7 mouse cellular contexts compared by ENCODE assay signal in genomic region chr10:80142530-80142925, GRCm38 (mm10). TPM values are rescaled to one million over a fixed set of nuclear protein-coding genes. Genes with fewer than 3 reads are reported as not detected.
DNase-seq lines count a peak whose midpoint lies in the region; ATAC-seq and TF ChIP-seq lines count a peak whose summit lies in the region.

No protein-coding gene starts in this region.

- H3K27me3 ChIP-seq in CH12.LX (replicated peaks): peaks cover 25% of the 10 kb centered on the region
- peaks cover 22% of the 10 kb centered on the region for H3K27me3 ChIP-seq in hindbrain, embryonic 10.5 days (ENCODE audit: insufficient read depth, poor library complexity, severe bottlenecking)
- no peaks in the 10 kb centered on the region for H3K27me3 ChIP-seq in liver, adult 2 months (ENCODE audit: control insufficient read depth, insufficient read depth, low read length)
- H3K27me3 ChIP-seq in stomach, embryonic 15.5 days (replicated peaks): 0 out of 2 replicates have a peak, but pooled peaks cover 8% of the 10 kb centered on the region

- in situ Hi-C loops in CH12.LX (cut with MboI; ENCODE audit: low pct_ligation_motif_present, low pct_unique_long_range_greater_than_20kb, low sequenced_read_pairs): loop anchor here (5.0 kb wide), 1 partner anchor 155 kb away; the partner anchor contains the start of gene Cnn2
- in situ Hi-C loops in ES-E14 (cut with MboI; ENCODE audit: low sequenced_read_pairs in 2 of 2, unreplicated experiment in 2 of 2): no loop called here

- no peak for DNase-seq in CH12.LX (ENCODE audit: extremely low read depth)
- no peak for DNase-seq in ES-E14 (ENCODE audit: low read depth, low spot score)
- DNase-seq in hindbrain, embryonic 10.5 days (ENCODE audit: low spot score): no peak
- DNase-seq in liver, adult 2 months (ENCODE audit: extremely low read depth, low read depth, low spot score): peak; percentile 80
- no peak for DNase-seq in ovary, postnatal 14 days (ENCODE audit: low spot score)
- DNase-seq in right cerebral cortex, postnatal 10 days (ENCODE audit: low spot score in 2 of 2): no peak

- peaks cover 31 to 42% of the 10 kb centered on the region in 2 experiments for H3K36me3 ChIP-seq in CH12.LX (replicated peaks in 1 of 2; ENCODE audit: control insufficient read depth in 1 of 2, insufficient read depth in 1 of 2, low read length in 1 of 2)
- H3K36me3 ChIP-seq in ES-E14 (ENCODE audit: control insufficient read depth, insufficient read depth, low read length, poor library complexity, severe bottlenecking): peaks cover 26% of the 10 kb centered on the region
- peaks cover 40% of the 10 kb centered on the region for H3K36me3 ChIP-seq in hindbrain, embryonic 10.5 days
- H3K36me3 ChIP-seq in liver, adult 2 months (ENCODE audit: control insufficient read depth, insufficient read depth, low read length): peaks cover 3% of the 10 kb centered on the region; the same call in 1 of the 2 replicates
- H3K36me3 ChIP-seq in stomach, embryonic 15.5 days: peaks cover 9% of the 10 kb centered on the region

- no peak for TF ChIP-seq CTCF in CH12.LX (conservative IDR thresholded peaks at IDR 0.05 in 1 of 2, IDR thresholded peaks at IDR 0.05 in 1 of 2; ENCODE audit: low read depth in 2 of 2, low read length in 2 of 2)
- no peak for TF ChIP-seq CTCF in liver, adult 2 months (IDR thresholded peaks at IDR 0.05; ENCODE audit: low read depth, low read length)

- H3K79me2 ChIP-seq in CH12.LX (replicated peaks; ENCODE audit: control insufficient read depth, extremely low read depth, insufficient read depth, poor library complexity, severe bottlenecking): peaks cover 18% of the 10 kb centered on the region
- peaks cover 20% of the 10 kb centered on the region for H3K79me2 ChIP-seq in liver, adult 2 months (ENCODE audit: control insufficient read depth, insufficient read depth, low read length)

- H3K9ac ChIP-seq in CH12.LX (ENCODE audit: insufficient read depth, low read depth): peak overlapping the region; percentile 82
- peak overlapping the region; percentile 95 for H3K9ac ChIP-seq in ES-E14 (ENCODE audit: insufficient read depth, low read depth, low read length, poor library complexity, severe bottlenecking)
- peak overlapping the region; percentile 96 for H3K9ac ChIP-seq in liver, adult 2 months (ENCODE audit: low read depth, low read length)
- peak overlapping the region; percentile 83 for H3K9ac ChIP-seq in stomach, embryonic 15.5 days

- H3K4me3 ChIP-seq in CH12.LX (replicated peaks in 1 of 3; ENCODE audit: low read depth in 2 of 3, low read length in 2 of 3, poor library complexity in 1 of 3): peak overlapping the region; percentile 80 to 90 (median 84)
- H3K4me3 ChIP-seq in ES-E14 (ENCODE audit: insufficient read depth in 1 of 2, low read depth in 1 of 2, low read length in 2 of 2, poor library complexity in 1 of 2, severe bottlenecking in 1 of 2): peak overlapping the region; percentile 93 to 96
- H3K4me3 ChIP-seq in hindbrain, embryonic 10.5 days: peak overlapping the region; percentile 99
- peak overlapping the region; percentile 84 for H3K4me3 ChIP-seq in liver, adult 2 months (ENCODE audit: insufficient read depth, low read depth, low read length)
- H3K4me3 ChIP-seq in stomach, embryonic 15.5 days (replicated peaks): peak overlapping the region; percentile 69

- TF ChIP-seq EP300 in CH12.LX (IDR thresholded peaks at IDR 0.05; ENCODE audit: low read length): no peak

- peak overlapping the region; percentile 79 for H3K27ac ChIP-seq in CH12.LX (ENCODE audit: insufficient read depth, low read depth)
- peak overlapping the region; percentile 82 for H3K27ac ChIP-seq in ES-E14 (ENCODE audit: insufficient read depth, low read depth, low read length, poor library complexity, severe bottlenecking)
- H3K27ac ChIP-seq in hindbrain, embryonic 10.5 days: peak overlapping the region; percentile 92
- peak overlapping the region; percentile 97 for H3K27ac ChIP-seq in liver, adult 2 months (replicated peaks; ENCODE audit: insufficient read depth, low read depth, low read length)
- H3K27ac ChIP-seq in stomach, embryonic 15.5 days: peak overlapping the region; percentile 89

- no peaks in the 10 kb centered on the region for H3K9me3 ChIP-seq in CH12.LX (replicated peaks; ENCODE audit: low read length)
- no peaks in the 10 kb centered on the region for H3K9me3 ChIP-seq in ES-E14 (ENCODE audit: control insufficient read depth, insufficient read depth, low read depth, low read length)
- no peaks in the 10 kb centered on the region for H3K9me3 ChIP-seq in hindbrain, embryonic 10.5 days
- no peaks in the 10 kb centered on the region for H3K9me3 ChIP-seq in stomach, embryonic 15.5 days

- WGBS in hindbrain, embryonic 10.5 days: 0% methylated on average over 15 of the region's 15 CpGs
- under 1% methylated on average over 15 of the region's 15 CpGs for WGBS in liver, adult 2 months
- WGBS in stomach, embryonic 15.5 days: 0% methylated on average over 15 of the region's 15 CpGs

- TF ChIP-seq POLR2A in CH12.LX (IDR thresholded peaks at IDR 0.05; ENCODE audit: low read depth, low read length): no peak
- TF ChIP-seq POLR2A in liver, adult 2 months (IDR thresholded peaks at IDR 0.05; ENCODE audit: extremely low read depth, insufficient read depth, low read length): 0 out of 2 replicates have a peak, but pooled peaks have one; percentile 12

- H3K4me1 ChIP-seq in CH12.LX (ENCODE audit: control insufficient read depth in 1 of 2, insufficient read depth in 2 of 2) (peaks cover 33 to 72% of the 10 kb centered on the region in 2 experiments), ES-E14 (ENCODE audit: control insufficient read depth in 2 of 2, insufficient read depth in 2 of 2, low read length in 2 of 2, poor library complexity in 1 of 2) (peaks cover 2 to 31% of the 10 kb centered on the region in 2 experiments; a peak in 3 of 4 replicates)
- peaks cover 91% of the 10 kb centered on the region for H3K4me1 ChIP-seq in hindbrain, embryonic 10.5 days (replicated peaks)
- H3K4me1 ChIP-seq in liver, adult 2 months (ENCODE audit: control insufficient read depth, insufficient read depth, low read length): peaks cover 35% of the 10 kb centered on the region
- H3K4me1 ChIP-seq in stomach, embryonic 15.5 days: peaks cover 57% of the 10 kb centered on the region

- dilution Hi-C loops in CH12.LX (cut with MboI; ENCODE audit: extremely low pct_ligation_motif_present, extremely low pct_unique_long_range_greater_than_20kb, low sequenced_read_pairs): no loop called here

- TF ChIP-seq RAD21 in CH12.LX (IDR thresholded peaks at IDR 0.05; ENCODE audit: low read depth, low read length): no peak

- H3K4me2 ChIP-seq in CH12.LX (ENCODE audit: insufficient read depth, low read depth, poor library complexity, severe bottlenecking): peak overlapping the region; percentile 70
- H3K4me2 ChIP-seq in stomach, embryonic 15.5 days: peak overlapping the region; percentile 78

- ATAC-seq in stomach, embryonic 15.5 days (ENCODE audit: insufficient read depth, low FRiP score, low read depth): peak; percentile 4; the same call in 1 of the 2 replicates

TF ChIP-seq in ES-E14, 5 proteins besides CTCF, POLR2A, EP300 and RAD21 (continues in another document):
- TF ChIP-seq ZNF384 (IDR thresholded peaks at IDR 0.05; ENCODE audit: low read depth, low read length): no peak

RNA-seq across cellular contexts. Expression of gene Cbarp, which starts 1.9 kb away (rescaled TPM):
- 2.3 and 2.6 TPM in 2 replicates for total RNA-seq in CH12.LX (2012; rRNA removed)
- 0.09 and 0.19 TPM in 2 replicates for total RNA-seq in CH12.LX (2014; rRNA removed)
- polyA plus RNA-seq in CH12.LX (2012; ENCODE audit: insufficient read length, low read depth): 1.7 and 2.4 TPM in 2 replicates
- total RNA-seq in ES-E14 (2012; rRNA removed): 20.9 and 41.0 TPM in 2 replicates
- 7.1 and 15.0 TPM in 2 replicates for polyA plus RNA-seq in hindbrain, embryonic 10.5 days (2016; fragmentation: Nextera tagmentation; extraction: Ambion mirVana)
- total RNA-seq in liver, adult 2 months (2014; rRNA removed): 0.47 and 0.55 TPM in 2 replicates
- polyA plus RNA-seq in liver, adult 2 months (2012; rRNA removed): 1.2 TPM in 2 replicates
- 5.1 and 6.7 TPM in 2 replicates for polyA plus RNA-seq in stomach, embryonic 15.5 days (2015; fragmentation: Nextera tagmentation; extraction: Ambion mirVana)

RNA-seq across cellular contexts. Expression of gene Atp5d, which starts 4.1 kb away (rescaled TPM):
- total RNA-seq in CH12.LX (2012; rRNA removed) (270 and 326 TPM in 2 replicates), CH12.LX (2014; rRNA removed) (85.8 and 106 TPM in 2 replicates), ES-E14 (2012; rRNA removed) (217 and 226 TPM in 2 replicates)
- 306 and 352 TPM in 2 replicates for polyA plus RNA-seq in CH12.LX (2012; ENCODE audit: insufficient read length, low read depth)
- polyA plus RNA-seq in hindbrain, embryonic 10.5 days (2016; fragmentation: Nextera tagmentation; extraction: Ambion mirVana): 484 and 504 TPM in 2 replicates
- total RNA-seq in liver, adult 2 months (2014; rRNA removed): 144 and 218 TPM in 2 replicates
- 1,387 and 1,558 TPM in 2 replicates for polyA plus RNA-seq in liver, adult 2 months (2012; rRNA removed)
- 544 and 602 TPM in 2 replicates for polyA plus RNA-seq in stomach, embryonic 15.5 days (2015; fragmentation: Nextera tagmentation; extraction: Ambion mirVana)

RNA-seq across cellular contexts. Expression of gene Midn, which starts 5.5 kb away (rescaled TPM):
- total RNA-seq in CH12.LX (2012; rRNA removed) (11.6 and 16.2 TPM in 2 replicates), CH12.LX (2014; rRNA removed) (3.9 and 4.7 TPM in 2 replicates), ES-E14 (2012; rRNA removed) (38.3 and 42.6 TPM in 2 replicates)
- polyA plus RNA-seq in CH12.LX (2012; ENCODE audit: insufficient read length, low read depth): 25.2 and 33.2 TPM in 2 replicates
- polyA plus RNA-seq in hindbrain, embryonic 10.5 days (2016; fragmentation: Nextera tagmentation; extraction: Ambion mirVana): 22.3 and 24.6 TPM in 2 replicates
- total RNA-seq in liver, adult 2 months (2014; rRNA removed): 6.9 and 11.6 TPM in 2 replicates
- 27.4 and 38.8 TPM in 2 replicates for polyA plus RNA-seq in liver, adult 2 months (2012; rRNA removed)
- 16.0 and 19.8 TPM in 2 replicates for polyA plus RNA-seq in stomach, embryonic 15.5 days (2015; fragmentation: Nextera tagmentation; extraction: Ambion mirVana)

RNA-seq across cellular contexts. Expression of gene Cirbp, which starts 23.3 kb away (rescaled TPM):
- 28.3 and 34.4 TPM in 2 replicates for total RNA-seq in CH12.LX (2012; rRNA removed)
- 27.0 and 31.9 TPM in 2 replicates for total RNA-seq in CH12.LX (2014; rRNA removed)
- polyA plus RNA-seq in CH12.LX (2012; ENCODE audit: insufficient read length, low read depth): 40.2 and 45.9 TPM in 2 replicates
- total RNA-seq in ES-E14 (2012; rRNA removed): 69.6 and 105 TPM in 2 replicates
- polyA plus RNA-seq in hindbrain, embryonic 10.5 days (2016; fragmentation: Nextera tagmentation; extraction: Ambion mirVana): 95.3 and 153 TPM in 2 replicates
- total RNA-seq in liver, adult 2 months (2014; rRNA removed): 19.5 and 25.9 TPM in 2 replicates
- polyA plus RNA-seq in liver, adult 2 months (2012; rRNA removed): 31.8 and 37.0 TPM in 2 replicates
- 90.3 and 103 TPM in 2 replicates for polyA plus RNA-seq in stomach, embryonic 15.5 days (2015; fragmentation: Nextera tagmentation; extraction: Ambion mirVana)

RNA-seq across cellular contexts. Expression of gene Stk11, which starts 26.9 kb away (rescaled TPM):
- total RNA-seq in CH12.LX (2012; rRNA removed) (64.8 and 65.9 TPM in 2 replicates), CH12.LX (2014; rRNA removed) (47.4 and 48.5 TPM in 2 replicates), ES-E14 (2012; rRNA removed) (124 and 141 TPM in 2 replicates)
- 93.4 and 94.9 TPM in 2 replicates for polyA plus RNA-seq in CH12.LX (2012; ENCODE audit: insufficient read length, low read depth)
- polyA plus RNA-seq in hindbrain, embryonic 10.5 days (2016; fragmentation: Nextera tagmentation; extraction: Ambion mirVana): 18.5 and 21.1 TPM in 2 replicates
- total RNA-seq in liver, adult 2 months (2014; rRNA removed): 71.5 and 75.0 TPM in 2 replicates
- polyA plus RNA-seq in liver, adult 2 months (2012; rRNA removed): 96.8 and 110 TPM in 2 replicates
- polyA plus RNA-seq in stomach, embryonic 15.5 days (2015; fragmentation: Nextera tagmentation; extraction: Ambion mirVana): 16.9 and 19.2 TPM in 2 replicates
